Mouse (Mus musculus): ENCODE results near the gene Gm17555. TPM values are rescaled to one million over a fixed set of nuclear protein-coding genes. Genes with fewer than 3 reads are reported as not detected.
"Not testable (repeated sequence)": the region's sequence is repeated elsewhere in the genome, so short reads cannot be mapped to it uniquely, and the experiment has no call there.

The Gm17555 gene
- polyA plus RNA-seq (2014; fragmentation: Nextera tagmentation; extraction: Ambion mirVana) = not detected in 2 replicates

GRCm38 (mm10) chr2:126214800-126215199 lies at the start of gene Gm17555:
Gm17555 (plus strand) TSS chr2:126215100.
- H3K4me2 ChIP-seq (ENCODE audit: low read length); DNase-seq; H3K27me3 ChIP-seq (ENCODE audit: control insufficient read depth, insufficient read depth, low read length); H3K27ac ChIP-seq (replicated peaks; ENCODE audit: low read depth, low read length); H3K4me3 ChIP-seq (replicated peaks; ENCODE audit: low read depth, low read length); ATAC-seq (ENCODE audit: low FRiP score, low TSS enrichment); H3K9ac ChIP-seq (replicated peaks; ENCODE audit: low read length); H3K4me1 ChIP-seq (ENCODE audit: control insufficient read depth, insufficient read depth, low read length); H3K36me3 ChIP-seq (ENCODE audit: control insufficient read depth, insufficient read depth, low read length); H3K9me3 ChIP-seq (ENCODE audit: control insufficient read depth, low read length): not testable (repeated sequence)
- 90% methylated on average over 3 of the region's 3 CpGs for WGBS

- DNase-seq = no peak
- WGBS = 95% methylated on average over 5 of the region's 5 CpGs
- peaks cover 22% of the 10 kb centered on the region for H3K36me3 ChIP-seq (ENCODE audit: control insufficient read depth, insufficient read depth, low read length)
- no peak overlapping the region for H3K4me3 ChIP-seq (replicated peaks; ENCODE audit: low read depth, low read length)
- no peak for ATAC-seq (ENCODE audit: low FRiP score, low TSS enrichment)
- H3K27me3 ChIP-seq (ENCODE audit: control insufficient read depth, insufficient read depth, low read length) = no peaks in the 10 kb centered on the region
- H3K9me3 ChIP-seq (ENCODE audit: control insufficient read depth, low read length) = no peaks in the 10 kb centered on the region
- H3K4me1 ChIP-seq (ENCODE audit: control insufficient read depth, insufficient read depth, low read length) = no peaks in the 10 kb centered on the region
- H3K4me2 ChIP-seq (ENCODE audit: low read length) = no peak overlapping the region
- H3K27ac ChIP-seq (replicated peaks; ENCODE audit: low read depth, low read length) = no peak overlapping the region
- no peak overlapping the region for H3K9ac ChIP-seq (replicated peaks; ENCODE audit: low read length)
These were observed 49.5 kb upstream of the Gm17555 start for GRCm38 (mm10) chr2:126165277-126166018.

GRCm38 (mm10) chr2:126166335-126166734 lies 48.6 kb upstream of the Gm17555 start:
- no peak overlapping the region for H3K9ac ChIP-seq (replicated peaks; ENCODE audit: low read length)
- no peak overlapping the region for H3K27ac ChIP-seq (replicated peaks; ENCODE audit: low read depth, low read length)
- H3K9me3 ChIP-seq (ENCODE audit: control insufficient read depth, low read length) = no peaks in the 10 kb centered on the region
- ATAC-seq (ENCODE audit: low FRiP score, low TSS enrichment) (no peak), DNase-seq (no peak)
- no peak overlapping the region for H3K4me2 ChIP-seq (ENCODE audit: low read length)
- no peaks in the 10 kb centered on the region for H3K27me3 ChIP-seq (ENCODE audit: control insufficient read depth, insufficient read depth, low read length)
- no peak overlapping the region for H3K4me3 ChIP-seq (replicated peaks; ENCODE audit: low read depth, low read length)
- H3K4me1 ChIP-seq (ENCODE audit: control insufficient read depth, insufficient read depth, low read length) = no peaks in the 10 kb centered on the region
- peaks cover 17% of the 10 kb centered on the region for H3K36me3 ChIP-seq (ENCODE audit: control insufficient read depth, insufficient read depth, low read length)

- WGBS = 90% methylated on average over 8 of the region's 8 CpGs
- Histone ChIP-seq H3K4me1 (ENCODE audit: control insufficient read depth, insufficient read depth, low read length) (no peaks in the 10 kb centered on the region), H3K4me3 (replicated peaks; ENCODE audit: low read depth, low read length) (no peak overlapping the region), H3K9ac (replicated peaks; ENCODE audit: low read length) (no peak overlapping the region), H3K9me3 (ENCODE audit: control insufficient read depth, low read length) (no peaks in the 10 kb centered on the region), H3K36me3 (ENCODE audit: control insufficient read depth, insufficient read depth, low read length) (peaks cover 10% of the 10 kb centered on the region), H3K27ac (replicated peaks; ENCODE audit: low read depth, low read length) (no peak overlapping the region), H3K4me2 (ENCODE audit: low read length) (no peak overlapping the region), H3K27me3 (ENCODE audit: control insufficient read depth, insufficient read depth, low read length) (no peaks in the 10 kb centered on the region)
- DNase-seq (no peak), ATAC-seq (ENCODE audit: low FRiP score, low TSS enrichment) (no peak)
These were observed 47.9 kb upstream of the Gm17555 start for GRCm38 (mm10) chr2:126166848-126167617.

GRCm38 (mm10) chr2:126171427-126171826 lies 43.5 kb upstream of the Gm17555 start:
- ATAC-seq (ENCODE audit: low FRiP score, low TSS enrichment) (no peak), DNase-seq (no peak)
- no peaks in the 10 kb centered on the region for H3K4me1 ChIP-seq (ENCODE audit: control insufficient read depth, insufficient read depth, low read length)
- peaks cover 1% of the 10 kb centered on the region; the same call in 1 of the 2 replicates for H3K36me3 ChIP-seq (ENCODE audit: control insufficient read depth, insufficient read depth, low read length)
- no peak overlapping the region for H3K27ac ChIP-seq (replicated peaks; ENCODE audit: low read depth, low read length)
- 98% methylated on average over 1 of the region's 1 CpGs for WGBS
- no peak overlapping the region for H3K9ac ChIP-seq (replicated peaks; ENCODE audit: low read length)
- H3K4me2 ChIP-seq (ENCODE audit: low read length) = no peak overlapping the region
- no peaks in the 10 kb centered on the region for H3K9me3 ChIP-seq (ENCODE audit: control insufficient read depth, low read length)
- no peaks in the 10 kb centered on the region for H3K27me3 ChIP-seq (ENCODE audit: control insufficient read depth, insufficient read depth, low read length)
- no peak overlapping the region for H3K4me3 ChIP-seq (replicated peaks; ENCODE audit: low read depth, low read length)

GRCm38 (mm10) chr2:126191306-126191705 lies 23.6 kb upstream of the Gm17555 start:
- no peak for DNase-seq
- Histone ChIP-seq H3K27ac (replicated peaks; ENCODE audit: low read depth, low read length) (no peak overlapping the region), H3K36me3 (ENCODE audit: control insufficient read depth, insufficient read depth, low read length) (no peaks in the 10 kb centered on the region), H3K9ac (replicated peaks; ENCODE audit: low read length) (no peak overlapping the region), H3K4me1 (ENCODE audit: control insufficient read depth, insufficient read depth, low read length) (no peaks in the 10 kb centered on the region), H3K9me3 (ENCODE audit: control insufficient read depth, low read length) (no peaks in the 10 kb centered on the region), H3K4me2 (ENCODE audit: low read length) (no peak overlapping the region), H3K4me3 (replicated peaks; ENCODE audit: low read depth, low read length) (no peak overlapping the region), H3K27me3 (ENCODE audit: control insufficient read depth, insufficient read depth, low read length) (no peaks in the 10 kb centered on the region)
- no peak for ATAC-seq (ENCODE audit: low FRiP score, low TSS enrichment)
- 79% methylated on average over 4 of the region's 4 CpGs for WGBS

GRCm38 (mm10) chr2:126192129-126192528 lies 22.8 kb upstream of the Gm17555 start:
- Histone ChIP-seq H3K4me1 (ENCODE audit: control insufficient read depth, insufficient read depth, low read length) (no peaks in the 10 kb centered on the region), H3K4me2 (ENCODE audit: low read length) (no peak overlapping the region), H3K27me3 (ENCODE audit: control insufficient read depth, insufficient read depth, low read length) (no peaks in the 10 kb centered on the region), H3K9ac (replicated peaks; ENCODE audit: low read length) (no peak overlapping the region), H3K4me3 (replicated peaks; ENCODE audit: low read depth, low read length) (no peak overlapping the region), H3K27ac (replicated peaks; ENCODE audit: low read depth, low read length) (no peak overlapping the region), H3K9me3 (ENCODE audit: control insufficient read depth, low read length) (no peaks in the 10 kb centered on the region), H3K36me3 (ENCODE audit: control insufficient read depth, insufficient read depth, low read length) (no peaks in the 10 kb centered on the region)
- 86% methylated on average over 2 of the region's 2 CpGs for WGBS
- no peak for DNase-seq
- no peak for ATAC-seq (ENCODE audit: low FRiP score, low TSS enrichment)

GRCm38 (mm10) chr2:126195631-126196356 lies 19.1 kb upstream of the Gm17555 start:
- Histone ChIP-seq H3K9ac (replicated peaks; ENCODE audit: low read length) (no peak overlapping the region), H3K27ac (replicated peaks; ENCODE audit: low read depth, low read length) (no peak overlapping the region), H3K4me2 (ENCODE audit: low read length) (no peak overlapping the region), H3K36me3 (ENCODE audit: control insufficient read depth, insufficient read depth, low read length) (no peaks in the 10 kb centered on the region), H3K27me3 (ENCODE audit: control insufficient read depth, insufficient read depth, low read length) (no peaks in the 10 kb centered on the region), H3K4me1 (ENCODE audit: control insufficient read depth, insufficient read depth, low read length) (no peaks in the 10 kb centered on the region), H3K4me3 (replicated peaks; ENCODE audit: low read depth, low read length) (no peak overlapping the region), H3K9me3 (ENCODE audit: control insufficient read depth, low read length) (no peaks in the 10 kb centered on the region)
- no peak for DNase-seq
- ATAC-seq (ENCODE audit: low FRiP score, low TSS enrichment) = no peak
- WGBS = 85% methylated on average over 12 of the region's 12 CpGs
